Mouse (Mus musculus): Measurements from ENCODE around the gene Prl2c2. TPM values are rescaled to one million over a fixed set of nuclear protein-coding genes. Genes with fewer than 3 reads are reported as not detected.
"Not testable (repeated sequence)": the region's sequence is repeated elsewhere in the genome, so short reads cannot be mapped to it uniquely, and the experiment has no call there.

Prl2c2 gene
- total RNA-seq (2021) = not detected
- long read RNA-seq = 0 reads

DNA sequence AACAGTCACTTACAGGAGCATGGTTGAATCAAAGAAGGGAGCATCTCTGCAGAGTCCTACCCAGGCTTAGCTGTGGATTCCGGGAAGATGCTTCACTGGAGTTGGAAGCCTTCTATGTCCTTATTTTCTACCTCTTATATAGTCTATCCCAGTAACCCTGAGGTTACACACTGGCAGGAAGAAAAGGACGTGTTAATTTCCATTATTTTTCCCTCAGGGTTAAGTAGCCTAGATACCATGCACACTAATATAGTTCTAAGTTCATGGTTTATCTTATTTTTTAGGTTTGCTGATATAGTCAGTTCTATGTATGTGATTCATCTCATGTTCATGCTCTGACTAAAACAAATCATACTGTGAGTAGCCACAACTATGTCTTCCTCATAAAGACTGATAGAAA lies at the start of gene Prl2c2:
Prl2c2 (minus strand) TSS at position 101 of the 400 bp plus-strand sequence.
- DNase-seq (ENCODE audit: low spot score in 2 of 2) = not testable (repeated sequence)

DNA sequence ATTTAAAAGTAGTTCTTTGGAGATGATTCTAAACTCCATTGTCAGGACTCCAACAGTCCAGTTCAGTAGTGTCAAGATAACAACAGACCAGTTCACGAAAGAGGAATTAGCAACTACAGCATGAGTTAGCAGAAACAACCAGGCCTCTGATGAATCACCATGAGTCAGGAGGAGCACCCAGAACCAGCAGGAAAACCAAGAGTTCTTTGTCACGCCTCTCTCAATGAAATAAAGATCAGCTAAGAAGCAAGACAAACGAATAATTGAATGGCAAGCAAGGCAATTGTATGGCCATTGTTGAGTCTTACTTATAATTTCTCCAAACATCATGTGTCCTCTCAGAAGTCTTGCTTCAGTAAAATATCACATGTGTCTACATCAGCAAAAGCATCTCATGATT lies 20.7 kb upstream of the Prl2c2 start:
- not testable (repeated sequence) for DNase-seq (ENCODE audit: low spot score in 2 of 2)

GRCm38 (mm10) chr13:13013993-13014549 lies 8.9 kb upstream of the Prl2c2 start:
- not testable (repeated sequence) for DNase-seq (ENCODE audit: low spot score in 2 of 2)

Other genes with a start within 250 kb of the Prl2c2 start
- not detected for gene Prl2c3, start 205.3 kb downstream of the Prl2c2 start, total RNA-seq (2021)
- not detected for gene Prl2c5, start 177.3 kb upstream of the Prl2c2 start, total RNA-seq (2021)